Mouse (Mus musculus) MEL (cell line): ENCODE measurements around the gene Elp1.

Experiments used
- CTCF ChIP-seq, 3 experiments: IDR thresholded peaks in 2 of 3; conservative IDR thresholded peaks in 1 of 3; 2 replicates each; pipeline ENCODE4 v1.5.1; 2011 to 2012; ENCODE audit warnings: low read length in 3 of 3, low read depth in 2 of 3, mild to moderate bottlenecking in 2 of 3, improper control_type of control experiment in 1 of 3, inconsistent platforms in 1 of 3, mixed read lengths in 1 of 3, moderate library complexity in 1 of 3; ENCODE audit not compliant: control insufficient read depth in 1 of 3, insufficient read depth in 1 of 3, poor library complexity in 1 of 3, severe bottlenecking in 1 of 3
- EP300 ChIP-seq, 2 experiments: IDR thresholded peaks; 2 replicates each; pipeline ENCODE4 v1.6.1; 2011; ENCODE audit warnings: improper control_type of control experiment in 2 of 2, low read length in 2 of 2, low read depth in 1 of 2, mild to moderate bottlenecking in 1 of 2
- GABPA ChIP-seq: IDR thresholded peaks from 2 replicates; pipeline ENCODE4 v1.6.1; 2012; ENCODE audit warnings: low read depth, mild to moderate bottlenecking, inconsistent platforms, low read length, improper control_type of control experiment, moderate library complexity
- GATA1 ChIP-seq: IDR thresholded peaks from 2 replicates; pipeline ENCODE4 v1.6.1; 2011; ENCODE audit warnings: low read depth, low read length, improper control_type of control experiment
- KAT2A ChIP-seq: conservative IDR thresholded peaks from 2 replicates; pipeline ENCODE4 v1.6.1; 2012; ENCODE audit warnings: low read depth, low read length, improper control_type of control experiment, inconsistent platforms
- MAFK ChIP-seq: IDR thresholded peaks from 2 replicates; pipeline ENCODE4 v1.6.1; 2011; ENCODE audit warnings: low read depth, mild to moderate bottlenecking, low read length, improper control_type of control experiment, borderline replicate concordance
- MEF2A ChIP-seq: IDR thresholded peaks from 2 replicates; pipeline ENCODE4 v1.6.1; 2014; ENCODE audit warnings: low read depth, mild to moderate bottlenecking, inconsistent platforms, low read length, improper control_type of control experiment; ENCODE audit not compliant: poor library complexity, insufficient replicate concordance, severe bottlenecking; ENCODE audit errors: extremely low read depth
- NELFE ChIP-seq: IDR thresholded peaks from 2 replicates; pipeline ENCODE4 v1.6.1; 2011; ENCODE audit warnings: low read depth, low read length, improper control_type of control experiment
- POLR2A ChIP-seq, 2 experiments: IDR thresholded peaks; 2 replicates each; pipeline ENCODE4 v1.6.1; 2011 to 2012; ENCODE audit warnings: low read length in 2 of 2, mild to moderate bottlenecking in 2 of 2, control low read depth in 1 of 2, improper control_type of control experiment in 1 of 2, low read depth in 1 of 2, moderate library complexity in 1 of 2; ENCODE audit not compliant: control insufficient read depth in 1 of 2, insufficient read depth in 1 of 2, poor library complexity in 1 of 2
- POLR2AphosphoS5 ChIP-seq: IDR thresholded peaks from 2 replicates; pipeline ENCODE4 v1.6.1; 2012; ENCODE audit warnings: low read depth, borderline replicate concordance, mild to moderate bottlenecking, inconsistent platforms, low read length, moderate library complexity, mixed read lengths
- TAL1 ChIP-seq: IDR thresholded peaks from 2 replicates; pipeline ENCODE4 v1.6.1; 2012; ENCODE audit warnings: mild to moderate bottlenecking, inconsistent platforms, low read length, moderate library complexity, mixed read lengths
- USF1 ChIP-seq: IDR thresholded peaks from 2 replicates; pipeline ENCODE4 v1.6.1; 2014; ENCODE audit warnings: low read depth, mild to moderate bottlenecking, inconsistent platforms, low read length, improper control_type of control experiment, moderate library complexity
- ZC3H11A ChIP-seq: IDR thresholded peaks from 2 replicates; pipeline ENCODE4 v1.6.1; 2012; ENCODE audit warnings: low read depth, mild to moderate bottlenecking, inconsistent platforms, low read length, improper control_type of control experiment

- TF ChIP-seq GABPA, result no peak
- no peak for TF ChIP-seq TAL1
- TF ChIP-seq MAFK, result no peak
- TF ChIP-seq EP300 (IDR thresholded peaks at IDR 0.05; ENCODE audit: low read depth in 1 of 2, low read length in 2 of 2), result no peak
- no peak for TF ChIP-seq GATA1
- TF ChIP-seq CTCF (IDR thresholded peaks at IDR 0.05 in 2 of 3, conservative IDR thresholded peaks at IDR 0.05 in 1 of 3; ENCODE audit: control insufficient read depth in 1 of 3, insufficient read depth in 1 of 3, low read depth in 2 of 3, low read length in 3 of 3, poor library complexity in 1 of 3, severe bottlenecking in 1 of 3), result no peak
- TF ChIP-seq POLR2A (IDR thresholded peaks at IDR 0.05; ENCODE audit: control insufficient read depth in 1 of 2, insufficient read depth in 1 of 2, low read depth in 1 of 2, low read length in 2 of 2, poor library complexity in 1 of 2), result peak in 1 of 2 experiments; percentile 29; a peak in 1 of 4 replicates
- TF ChIP-seq USF1, result no peak
- TF ChIP-seq MEF2A, result no peak
- no peak for TF ChIP-seq KAT2A
- TF ChIP-seq ZC3H11A, result no peak
- no peak for TF ChIP-seq POLR2AphosphoS5
- no peak for TF ChIP-seq NELFE
These were observed 6.9 kb upstream of the Elp1 start for GRCm38 (mm10) chr4:56809050-56809449.
